Mouse (Mus musculus) heart, embryonic 16.5 days (tissue): ENCODE measurements around the gene Ablim1. TPM values are rescaled to one million over a fixed set of nuclear protein-coding genes. Genes with fewer than 3 reads are reported as not detected.

ENCODE experiments used
- ATAC-seq: fragments of 200-750 bp; cut with Nextera tagmentation; replicated peaks from 2 replicates; pipeline ENCODE4 v1.8.0; 2017; ENCODE audit warnings: moderate number of reproducible peaks; ENCODE audit not compliant: insufficient read depth, low FRiP score; ENCODE audit errors: extremely low read depth
- H3K27ac ChIP-seq: fragments of 300-500 bp; sonication (generic); 2 replicates; pipeline ENCODE4 v1.5.1; 2014; ENCODE audit warnings: mild to moderate bottlenecking, low read length, control low read depth, moderate library complexity
- H3K27me3 ChIP-seq: fragments of 300-500 bp; sonication (generic); 2 replicates; pipeline ENCODE4 v1.6.1; 2014; ENCODE audit warnings: low read length, mixed read lengths; ENCODE audit not compliant: control insufficient read depth, insufficient read depth
- H3K36me3 ChIP-seq: fragments of 300-500 bp; sonication (generic); 2 replicates; pipeline ENCODE4 v1.6.1; 2014; ENCODE audit not compliant: control insufficient read depth, insufficient read depth
- H3K4me1 ChIP-seq: fragments of 300-500 bp; sonication (generic); 2 replicates; pipeline ENCODE4 v1.6.1; 2014; ENCODE audit warnings: low read length, mixed read lengths; ENCODE audit not compliant: control insufficient read depth, insufficient read depth
- H3K4me2 ChIP-seq: fragments of 300-500 bp; sonication (generic); 2 replicates; pipeline ENCODE4 v1.6.1; 2014; ENCODE audit warnings: low read depth, mild to moderate bottlenecking, control low read depth, low read length
- H3K4me3 ChIP-seq: fragments of 300-500 bp; sonication (generic); 2 replicates; pipeline ENCODE4 v1.5.1; 2014; ENCODE audit warnings: mild to moderate bottlenecking, control low read depth, low read length
- H3K9ac ChIP-seq: fragments of 300-500 bp; sonication (generic); 2 replicates; pipeline ENCODE4 v1.6.1; 2014; ENCODE audit warnings: low read length, control low read depth
- H3K9me3 ChIP-seq: fragments of 300-500 bp; sonication (generic); replicated peaks from 2 replicates; pipeline ENCODE4 v1.6.1; 2016; ENCODE audit warnings: low read length; ENCODE audit not compliant: control insufficient read depth
- WGBS: fragments of 180-500 bp; shearing (Covaris S2); extraction: QIAGEN DNeasy Blood & Tissue Kit; methylation state at CpG from one replicate; pipeline ENCODE4 v1.1.7; 2014; 5-methylcytosine and 5-hydroxymethylcytosine counted together
- polyA plus RNA-seq: library from polyadenylated mRNA; unstranded; fragments of >200 nt; fragmentation: Nextera tagmentation; extraction: Ambion mirVana; gene quantifications from 2 replicates; pipeline ENCODE4 v1.2.1, GENCODE M21; 2015

The Ablim1 gene
- polyA plus RNA-seq, 1 experiment from 2014 or later, result 72.6 TPM

DNA sequence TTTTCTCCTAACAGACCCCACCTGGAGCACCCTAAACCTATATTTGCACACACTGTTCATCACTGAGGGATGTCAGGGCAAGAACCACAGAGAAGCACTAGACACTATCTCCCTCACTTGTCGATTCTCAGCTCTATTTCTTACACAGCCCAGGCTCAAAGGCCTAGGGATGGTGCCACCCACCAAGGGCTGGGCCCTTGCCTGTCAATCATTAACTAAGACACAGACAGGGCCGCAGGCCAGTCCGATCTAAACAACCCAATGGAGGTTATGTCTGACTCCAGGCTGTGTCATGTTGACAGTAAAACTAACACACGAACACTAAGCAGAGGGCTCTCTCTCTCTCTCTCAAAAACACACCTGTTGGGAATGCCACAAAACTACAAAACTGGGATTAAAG, 316.4 kb downstream of the Ablim1 start:
- H3K9me3 ChIP-seq, result no peaks in the 10 kb centered on the region
- no peaks in the 10 kb centered on the region for H3K36me3 ChIP-seq
- H3K27ac ChIP-seq, result no peak overlapping the region
- H3K27me3 ChIP-seq, result no peaks in the 10 kb centered on the region
- H3K4me2 ChIP-seq, result no peak overlapping the region
- 76% methylated on average over 4 of the region's 4 CpGs for WGBS
- ATAC-seq, result no peak
- no peak overlapping the region for H3K4me3 ChIP-seq
- H3K9ac ChIP-seq, result no peak overlapping the region
- peaks cover 7% of the 10 kb centered on the region; the same call in 1 of the 2 replicates for H3K4me1 ChIP-seq

GRCm38 (mm10) chr19:56997164-56997599, 317.5 kb downstream of the Ablim1 start:
- no peaks in the 10 kb centered on the region for H3K9me3 ChIP-seq
- H3K4me2 ChIP-seq, result peak overlapping the region; percentile 52
- ATAC-seq, result peak; percentile 46
- no peaks in the 10 kb centered on the region for H3K27me3 ChIP-seq
- H3K4me3 ChIP-seq, result peak overlapping the region; percentile 14; the same call in 1 of the 2 replicates
- H3K27ac ChIP-seq, result peak overlapping the region; percentile 28; the same call in 1 of the 2 replicates
- no peaks in the 10 kb centered on the region for H3K36me3 ChIP-seq
- H3K4me1 ChIP-seq, result peaks cover 7% of the 10 kb centered on the region; the same call in 1 of the 2 replicates
- 7% methylated on average over 10 of the region's 10 CpGs for WGBS
- H3K9ac ChIP-seq, result 0 out of 2 replicates have a peak overlapping the region, but pooled peaks have one; percentile 14

- Histone ChIP-seq H3K36me3 (no peaks in the 10 kb centered on the region), H3K4me1 (peaks cover 11% of the 10 kb centered on the region), H3K9ac (no peak overlapping the region), H3K4me3 (no peak overlapping the region), H3K27ac (no peak overlapping the region), H3K4me2 (no peak overlapping the region), H3K27me3 (no peaks in the 10 kb centered on the region), H3K9me3 (no peaks in the 10 kb centered on the region)
- no peak for ATAC-seq
- WGBS, result 74% methylated on average over 4 of the region's 4 CpGs
These were observed 319.3 kb downstream of the Ablim1 start for GRCm38 (mm10) chr19:56995441-56995840.

- WGBS, result 76% methylated on average over 4 of the region's 4 CpGs
- Histone ChIP-seq H3K4me2 (no peak overlapping the region), H3K27ac (no peak overlapping the region), H3K4me3 (no peak overlapping the region), H3K9me3 (no peaks in the 10 kb centered on the region), H3K9ac (no peak overlapping the region), H3K36me3 (no peaks in the 10 kb centered on the region), H3K27me3 (no peaks in the 10 kb centered on the region), H3K4me1 (peaks cover 19% of the 10 kb centered on the region)
- ATAC-seq, result no peak
These were observed 320.1 kb downstream of the Ablim1 start for GRCm38 (mm10) chr19:56994653-56995052.

- no peak overlapping the region for H3K27ac ChIP-seq
These were observed 321.0 kb downstream of the Ablim1 start for GRCm38 (mm10) chr19:56993763-56994162.

GRCm38 (mm10) chr19:56992978-56993545, 321.7 kb downstream of the Ablim1 start:
- H3K27ac ChIP-seq, result no peak overlapping the region
- no peak for ATAC-seq
- H3K27me3 ChIP-seq, result no peaks in the 10 kb centered on the region
- H3K9ac ChIP-seq, result no peak overlapping the region
- WGBS, result 64% methylated on average over 8 of the region's 8 CpGs
- no peak overlapping the region for H3K4me3 ChIP-seq
- no peaks in the 10 kb centered on the region for H3K36me3 ChIP-seq
- peaks cover 22% of the 10 kb centered on the region for H3K4me1 ChIP-seq
- no peak overlapping the region for H3K4me2 ChIP-seq
- H3K9me3 ChIP-seq, result no peaks in the 10 kb centered on the region

More at GRCm38 (mm10) chr19:56993763-56994162, 321.0 kb downstream of the Ablim1 start:
- H3K9me3 ChIP-seq, result no peaks in the 10 kb centered on the region
- ATAC-seq, result no peak
- no peak overlapping the region for H3K4me2 ChIP-seq
- WGBS, result 59% methylated on average over 4 of the region's 4 CpGs
- H3K36me3 ChIP-seq, result no peaks in the 10 kb centered on the region
- peaks cover 22% of the 10 kb centered on the region for H3K4me1 ChIP-seq
- no peak overlapping the region for H3K4me3 ChIP-seq
- no peak overlapping the region for H3K9ac ChIP-seq
- no peaks in the 10 kb centered on the region for H3K27me3 ChIP-seq

DNA sequence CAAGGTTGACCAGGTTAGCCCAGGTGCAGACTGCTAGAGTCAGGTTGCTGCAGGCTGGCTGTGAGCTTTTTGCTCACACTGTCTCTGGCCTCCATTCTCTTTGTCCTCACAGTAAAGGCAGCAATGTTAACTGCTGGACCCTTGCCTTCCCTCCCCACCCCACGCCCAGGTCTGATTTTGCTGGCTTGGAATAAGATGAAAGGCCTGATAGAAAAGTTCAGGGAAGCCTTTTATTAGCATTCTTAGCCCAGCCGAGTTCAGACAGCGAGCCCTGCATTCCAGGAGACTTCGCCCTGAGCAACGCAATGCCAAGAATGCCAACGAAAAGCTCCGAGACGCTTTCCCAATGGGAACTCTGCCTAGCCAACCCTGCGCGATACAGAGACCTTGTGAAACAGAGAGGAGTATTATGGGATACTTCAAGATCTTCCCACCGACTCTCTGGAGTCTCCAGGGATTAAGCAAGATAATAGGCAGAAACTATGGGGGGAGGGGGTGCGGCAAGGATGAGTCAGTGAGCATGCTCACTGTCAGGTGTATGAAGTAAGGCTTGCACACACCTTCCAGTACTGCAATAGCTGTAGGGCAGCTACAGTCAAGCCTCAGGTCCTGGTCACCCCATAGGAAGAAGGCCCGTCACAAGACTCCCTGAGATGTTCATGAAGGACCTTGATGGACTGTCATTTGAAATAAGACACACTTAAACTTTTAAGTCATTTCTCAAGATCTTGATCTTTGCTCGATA, 324.2 kb downstream of the Ablim1 start:
- Histone ChIP-seq H3K4me1 (peaks cover 21% of the 10 kb centered on the region), H3K4me2 (peak overlapping the region; percentile 43), H3K9me3 (no peaks in the 10 kb centered on the region), H3K27ac (no peak overlapping the region), H3K27me3 (no peaks in the 10 kb centered on the region), H3K4me3 (no peak overlapping the region), H3K9ac (no peak overlapping the region), H3K36me3 (no peaks in the 10 kb centered on the region)
- 36% methylated on average over 14 of the region's 14 CpGs for WGBS
- ATAC-seq, result no peak

DNA sequence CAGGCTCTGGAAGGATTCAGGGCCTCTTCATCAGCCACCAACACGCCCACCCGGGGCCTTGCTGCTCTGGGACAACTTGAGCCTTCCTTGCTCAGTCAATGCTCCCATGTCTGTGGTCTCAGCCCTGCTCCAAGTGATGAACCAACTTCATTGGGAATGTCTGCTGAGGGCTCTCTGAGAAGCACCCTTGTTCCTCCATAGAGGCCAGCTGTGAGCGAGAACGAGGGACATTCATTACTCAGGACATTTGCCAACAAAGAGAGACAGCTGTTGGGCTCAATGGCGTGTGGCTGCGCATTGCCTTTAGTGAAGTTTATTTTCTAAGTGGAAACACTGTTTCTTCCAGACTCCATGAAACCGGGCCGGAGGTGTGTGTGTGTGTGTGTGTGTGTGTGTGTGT, 325.5 kb downstream of the Ablim1 start:
- no peak overlapping the region for H3K4me3 ChIP-seq
- no peak overlapping the region for H3K9ac ChIP-seq
- WGBS, result 74% methylated on average over 8 of the region's 8 CpGs
- H3K9me3 ChIP-seq, result no peaks in the 10 kb centered on the region
- no peak overlapping the region for H3K4me2 ChIP-seq
- H3K36me3 ChIP-seq, result no peaks in the 10 kb centered on the region
- no peak overlapping the region for H3K27ac ChIP-seq
- peaks cover 22% of the 10 kb centered on the region for H3K4me1 ChIP-seq
- no peak for ATAC-seq
- no peaks in the 10 kb centered on the region for H3K27me3 ChIP-seq

DNA sequence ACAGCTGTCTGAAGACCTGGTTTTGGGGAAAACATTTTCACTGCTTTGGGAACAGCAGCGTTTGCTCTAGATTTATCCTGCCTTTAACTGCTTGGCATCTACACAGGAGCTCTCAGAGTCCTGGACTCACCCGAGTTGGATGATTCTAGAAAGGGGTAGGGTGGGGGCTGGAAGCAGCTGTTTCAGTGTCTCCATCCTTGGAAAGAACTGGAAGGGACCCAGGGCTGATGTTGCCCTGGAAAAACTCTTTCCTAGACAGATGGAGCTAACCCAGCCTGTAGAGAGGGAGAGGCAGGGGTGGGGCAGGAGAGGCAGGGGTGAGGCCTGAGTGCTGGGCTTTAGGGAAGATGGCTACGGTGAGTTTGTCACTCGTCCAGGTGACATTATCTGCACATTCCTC, 330.5 kb downstream of the Ablim1 start:
- Histone ChIP-seq H3K4me1 (peaks cover 32% of the 10 kb centered on the region), H3K9me3 (no peaks in the 10 kb centered on the region), H3K36me3 (no peaks in the 10 kb centered on the region), H3K9ac (peak overlapping the region; percentile 0; the same call in 1 of the 2 replicates), H3K27me3 (no peaks in the 10 kb centered on the region), H3K27ac (peak overlapping the region; percentile 56), H3K4me3 (no peak overlapping the region), H3K4me2 (no peak overlapping the region)
- 46% methylated on average over 4 of the region's 4 CpGs for WGBS
- no peak for ATAC-seq
